Mouse (Mus musculus): ENCODE measurements around the gene Nphp4. TPM values are rescaled to one million over a fixed set of nuclear protein-coding genes. Genes with fewer than 3 reads are reported as not detected.

Gene Nphp4
- total RNA-seq, 2 experiments from 2014 or later, result 0.34 TPM; not detected in 1

DNA sequence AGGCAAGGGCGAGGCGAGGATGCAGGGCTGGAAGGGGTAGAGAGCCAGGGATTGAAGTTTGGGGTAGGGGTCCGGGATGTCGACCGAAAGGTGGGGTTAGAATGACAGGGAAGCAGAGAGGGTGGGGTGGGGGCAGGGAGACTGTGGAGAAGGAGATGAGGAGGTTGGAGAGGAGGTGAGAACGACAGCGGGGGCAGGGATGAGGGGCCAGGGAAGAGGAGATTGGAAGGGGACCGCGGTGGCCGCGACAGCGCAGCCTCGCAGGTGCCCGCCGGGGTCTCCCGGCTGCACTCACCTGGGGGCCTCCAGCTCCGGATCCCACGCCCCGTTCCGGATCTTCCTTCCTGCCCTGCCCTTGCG lies 580 bp downstream of the Nphp4 start:
- no peak for ATAC-seq (replicated peaks; ENCODE audit: low FRiP score, poor library complexity, severe bottlenecking)

DNA sequence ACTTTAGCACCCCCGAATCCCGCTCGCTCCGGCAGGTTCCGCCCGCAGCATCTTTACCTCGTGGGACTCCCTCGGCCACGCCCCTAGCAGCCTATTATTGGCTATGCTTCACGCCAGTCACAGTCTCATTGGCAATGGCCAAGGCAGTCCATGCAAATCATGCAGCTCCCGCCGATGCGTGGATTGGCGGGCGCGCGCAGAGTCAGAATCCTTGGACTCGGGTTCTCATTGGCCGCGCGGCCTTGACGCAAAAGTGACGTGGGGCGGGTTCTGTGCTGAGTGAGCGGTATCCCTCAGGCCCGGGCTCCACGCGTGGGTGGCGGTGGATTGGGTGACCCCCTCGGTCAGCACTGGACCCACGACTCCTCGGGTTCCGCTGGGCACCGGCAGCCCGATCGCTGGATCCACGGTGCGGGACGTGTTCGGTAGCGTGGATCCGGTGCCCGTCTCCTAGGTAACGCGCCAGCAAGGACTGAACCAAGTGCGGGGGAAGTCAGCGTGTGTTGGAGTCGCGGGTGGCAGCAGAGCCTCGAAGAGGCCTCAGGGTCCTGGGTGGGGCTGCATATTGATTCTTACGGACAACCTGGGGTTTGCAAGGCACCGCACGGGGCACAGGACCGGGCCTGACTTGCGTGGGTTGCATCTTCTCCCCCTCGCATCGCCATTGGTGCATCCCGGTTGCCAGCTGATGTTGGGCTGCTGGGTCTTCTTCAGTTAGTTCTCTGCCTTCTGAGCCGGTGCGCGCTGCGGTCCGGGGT lies 1.1 kb downstream of the Nphp4 start, which contains the start of gene Kcnab2:
TSS of gene Kcnab2 (minus strand) at position 406 of the 758 bp plus-strand sequence.
- peak; percentile 76 for ATAC-seq (replicated peaks; ENCODE audit: low FRiP score, poor library complexity, severe bottlenecking)

DNA sequence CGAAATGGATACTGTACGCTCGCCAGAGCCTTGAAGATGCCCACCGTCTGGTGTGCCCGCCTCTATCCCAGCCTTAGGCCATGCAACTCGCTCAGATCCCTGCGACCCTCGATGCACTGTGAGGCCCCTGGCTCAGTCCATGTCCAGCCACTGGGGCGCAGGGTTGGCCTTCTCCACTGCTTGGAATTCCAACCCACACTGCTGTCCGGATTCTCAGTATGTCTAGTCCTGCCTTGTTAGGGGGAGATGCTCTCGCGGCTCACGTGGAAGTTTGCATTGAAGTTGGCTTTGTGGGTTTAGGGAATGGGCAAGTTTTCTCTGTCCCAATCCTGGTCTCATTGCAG lies 1.7 kb downstream of the Nphp4 start:
- no peak for ATAC-seq (replicated peaks; ENCODE audit: low FRiP score, poor library complexity, severe bottlenecking)

DNA sequence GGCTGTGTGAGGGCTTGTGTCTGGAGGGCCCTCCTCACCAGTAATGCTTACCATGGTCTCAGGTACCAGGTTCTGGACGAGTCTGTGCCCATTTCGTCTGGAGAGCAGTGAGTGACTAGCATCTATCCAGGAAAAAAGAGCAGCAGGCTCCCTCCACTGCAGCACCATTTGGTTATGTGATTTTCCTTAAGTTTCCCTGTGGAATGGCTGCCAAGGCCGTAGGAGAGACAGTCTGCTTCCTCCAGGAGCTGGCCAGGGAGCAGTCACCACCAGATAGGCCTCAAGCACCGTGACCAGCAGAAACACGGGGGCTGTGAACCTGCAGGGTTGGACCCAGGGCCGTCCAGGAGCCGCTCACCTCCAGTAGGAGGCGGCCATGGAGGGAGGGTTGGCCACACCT lies 3.9 kb downstream of the Nphp4 start:
- ATAC-seq (replicated peaks; ENCODE audit: low FRiP score, poor library complexity, severe bottlenecking), result no peak

DNA sequence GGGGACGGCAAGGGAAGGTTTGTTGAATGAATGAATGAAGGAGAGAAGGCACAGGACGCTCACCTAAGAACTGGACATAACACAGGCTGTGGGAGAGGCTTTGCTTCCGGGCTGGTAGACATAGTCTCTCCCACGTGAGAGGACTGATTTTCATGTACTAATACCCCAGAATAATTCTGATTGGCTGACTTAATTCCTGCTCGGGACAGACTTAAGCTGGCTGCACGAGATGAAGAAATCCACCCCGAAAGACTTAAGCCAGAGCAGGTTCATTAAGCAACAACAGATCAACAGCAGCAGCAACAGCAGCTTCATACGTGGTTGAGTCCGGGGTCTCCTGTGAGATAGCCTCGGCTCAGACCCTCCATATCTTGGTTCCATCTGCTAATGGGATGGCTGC lies 11.5 kb downstream of the Nphp4 start:
- ATAC-seq (replicated peaks; ENCODE audit: low FRiP score, poor library complexity, severe bottlenecking), result no peak

DNA sequence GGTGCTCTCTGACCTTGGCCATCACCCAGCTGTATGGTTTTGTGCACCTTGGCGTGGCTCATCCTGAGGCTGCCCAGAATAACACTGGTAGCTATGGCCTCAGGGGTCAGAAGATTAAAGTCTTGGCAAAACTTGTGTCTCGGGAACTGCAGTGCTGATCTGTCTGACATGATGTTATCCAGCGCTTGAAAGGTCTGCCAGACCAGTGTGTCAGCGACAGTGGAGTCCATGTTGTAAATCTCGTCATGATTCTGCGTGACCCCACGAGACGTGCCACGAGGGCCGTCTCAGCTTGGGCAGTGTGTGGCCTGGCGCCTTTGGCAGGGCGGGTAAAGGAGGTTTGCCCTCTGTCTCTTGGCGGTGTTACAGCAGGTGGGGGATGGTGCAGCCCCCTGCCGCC lies 13.8 kb downstream of the Nphp4 start:
- no peak for ATAC-seq (replicated peaks; ENCODE audit: low FRiP score, poor library complexity, severe bottlenecking)

DNA sequence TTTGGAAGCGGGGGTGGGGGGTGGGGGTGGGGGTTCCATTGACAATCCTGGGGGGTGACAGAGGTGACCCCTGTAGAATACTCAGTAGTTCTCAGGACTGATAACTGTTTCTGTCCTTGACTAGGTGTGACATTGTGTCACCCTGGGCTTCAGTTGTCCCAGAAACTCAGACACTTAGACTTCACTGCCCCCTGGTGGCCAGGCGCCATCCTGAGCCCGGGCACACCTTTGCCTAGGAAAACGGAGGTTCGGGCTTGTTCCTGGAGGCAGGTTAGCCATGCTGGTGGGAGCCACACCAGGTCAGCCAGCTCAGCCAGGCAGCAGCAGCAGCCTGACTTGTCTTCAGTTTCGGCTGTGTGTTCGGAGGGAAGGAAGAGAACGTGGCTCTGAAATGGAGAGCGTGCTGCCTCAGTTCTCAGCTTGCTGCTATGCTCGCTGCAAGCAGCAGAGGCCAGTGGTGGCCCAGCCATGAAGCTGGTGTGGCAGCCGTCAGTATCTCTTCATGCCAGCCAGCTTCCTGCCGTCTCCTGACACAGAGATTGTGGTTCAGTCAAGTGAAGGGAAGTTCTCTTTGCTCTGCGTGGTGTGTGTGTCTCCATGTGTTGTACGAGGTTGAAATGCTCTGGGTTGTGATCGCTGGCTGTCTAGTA lies 14.9 kb downstream of the Nphp4 start:
- ATAC-seq (replicated peaks; ENCODE audit: low FRiP score, poor library complexity, severe bottlenecking), result 0 out of 2 replicates have a peak, but pooled peaks have one; percentile 39

DNA sequence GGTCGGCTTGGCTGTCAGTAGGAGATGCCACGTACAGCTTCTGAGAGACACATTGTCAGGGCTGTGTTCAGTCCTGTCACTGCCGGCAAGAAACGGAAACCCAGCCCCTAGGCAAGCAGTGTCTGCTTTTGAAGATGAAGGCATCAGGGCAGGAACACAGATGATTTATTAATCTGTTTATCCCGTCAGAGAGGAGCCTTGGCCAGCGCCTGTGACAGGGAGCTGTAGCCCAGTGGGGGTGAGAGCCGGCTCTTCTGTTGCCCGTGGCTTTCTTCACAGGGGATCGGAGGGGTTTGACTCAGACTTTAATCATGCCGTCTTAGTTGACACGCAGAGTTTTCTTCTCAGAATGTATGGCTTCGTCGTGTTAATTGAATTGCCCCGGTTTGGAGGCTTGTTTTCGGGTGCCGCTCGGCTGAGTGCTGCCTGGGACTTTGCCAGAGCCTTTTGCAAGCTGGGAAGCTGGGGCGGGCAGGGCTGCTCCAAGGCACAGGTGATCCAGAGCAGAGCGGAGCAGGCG lies 17.9 kb downstream of the Nphp4 start:
- no peak for ATAC-seq (replicated peaks; ENCODE audit: low FRiP score, poor library complexity, severe bottlenecking)

DNA sequence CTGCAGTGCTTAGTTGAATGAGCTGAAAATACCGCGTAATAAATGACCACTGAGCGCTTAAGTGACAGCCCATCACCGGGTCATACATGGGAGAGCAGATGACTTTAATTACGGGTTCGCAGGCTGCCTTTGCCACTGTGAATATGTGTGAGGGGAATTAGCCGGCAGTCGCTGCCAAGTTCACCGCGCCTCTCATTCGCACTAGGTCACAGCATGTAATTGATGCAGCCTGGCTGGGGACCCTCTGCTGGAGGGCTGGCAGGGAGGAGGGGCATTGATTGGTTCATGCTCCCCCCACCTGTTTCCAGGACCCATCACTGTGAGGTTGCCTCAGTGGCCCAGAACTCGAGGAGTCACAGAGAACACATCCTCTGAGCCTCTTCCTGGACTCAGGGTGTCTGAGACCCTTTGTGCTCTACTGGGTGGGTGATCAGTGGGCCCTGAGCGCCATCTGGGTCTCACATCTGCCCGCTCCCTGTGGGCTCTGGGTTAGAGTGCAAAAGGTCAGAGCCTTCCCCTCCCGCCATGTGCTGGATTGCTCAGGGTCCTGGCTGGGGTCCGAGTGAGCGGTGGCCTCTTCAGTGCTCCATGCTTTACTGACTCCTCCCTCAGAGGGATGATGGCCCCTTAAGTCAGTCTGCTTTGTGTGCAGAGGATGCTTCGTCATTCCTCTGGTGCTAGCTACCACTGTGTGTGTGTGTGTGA lies 35.9 kb downstream of the Nphp4 start:
- ATAC-seq (replicated peaks; ENCODE audit: low FRiP score, poor library complexity, severe bottlenecking), result no peak

DNA sequence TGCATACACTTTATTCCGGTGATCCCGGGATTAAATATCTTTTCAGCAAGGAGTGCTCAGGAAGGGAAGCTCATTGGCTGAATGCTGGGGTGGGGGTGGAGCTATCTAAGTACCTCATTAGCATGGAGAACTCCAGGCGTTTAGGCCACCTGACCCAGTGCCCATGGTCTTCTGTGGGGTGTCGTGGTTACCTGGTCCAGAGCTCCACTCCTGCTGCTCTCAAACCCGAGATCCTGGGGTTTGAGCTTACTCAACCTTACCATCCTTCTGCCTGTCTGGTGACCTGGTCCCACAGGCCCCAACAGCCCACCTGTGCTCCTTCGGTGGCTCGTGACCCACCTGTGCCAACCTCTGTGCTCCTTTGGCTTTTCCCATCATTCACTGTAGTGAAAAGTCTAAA lies 38.4 kb downstream of the Nphp4 start:
- ATAC-seq (replicated peaks; ENCODE audit: low FRiP score, poor library complexity, severe bottlenecking), result no peak

DNA sequence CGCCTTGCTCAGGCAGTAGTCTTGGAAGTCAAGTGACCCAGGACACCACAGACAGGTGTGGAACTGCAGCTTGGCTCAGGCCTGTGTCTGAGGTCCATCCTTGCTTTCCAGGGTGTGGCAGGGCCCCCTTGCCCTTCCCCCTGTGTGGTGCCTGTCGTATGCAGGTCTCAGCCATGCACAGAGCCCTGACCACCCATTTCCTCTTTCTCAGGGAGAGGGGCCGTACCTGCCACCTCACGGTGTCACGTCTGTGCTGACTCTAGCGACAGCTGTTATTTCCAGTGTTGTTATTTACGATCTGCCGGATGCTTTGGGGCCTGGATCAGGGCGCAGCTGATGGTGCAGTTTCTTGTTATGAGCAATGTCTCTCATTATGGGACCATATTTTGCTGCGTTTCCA lies 42.6 kb downstream of the Nphp4 start:
- ATAC-seq (replicated peaks; ENCODE audit: low FRiP score, poor library complexity, severe bottlenecking), result no peak

DNA sequence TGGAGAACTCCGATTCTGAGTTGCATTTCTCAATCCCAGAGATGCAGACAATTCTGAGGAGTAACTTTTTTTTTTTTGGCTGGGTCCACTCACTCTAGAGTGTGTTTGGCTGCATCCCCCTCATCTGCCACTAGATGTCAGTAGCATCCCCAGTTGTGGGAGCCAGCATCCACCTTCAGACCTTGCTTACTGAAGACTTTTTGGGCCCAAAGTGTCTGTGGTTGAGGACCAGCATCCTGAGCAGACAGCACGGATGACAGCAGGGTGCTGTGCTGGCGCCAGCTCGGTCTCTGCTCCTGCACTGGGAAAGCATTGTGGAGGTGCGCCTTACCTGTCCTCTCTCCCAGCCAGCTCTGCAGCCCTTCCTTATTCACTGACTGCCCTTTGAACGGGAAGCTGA lies 43.6 kb downstream of the Nphp4 start:
- no peak for ATAC-seq (replicated peaks; ENCODE audit: low FRiP score, poor library complexity, severe bottlenecking)

DNA sequence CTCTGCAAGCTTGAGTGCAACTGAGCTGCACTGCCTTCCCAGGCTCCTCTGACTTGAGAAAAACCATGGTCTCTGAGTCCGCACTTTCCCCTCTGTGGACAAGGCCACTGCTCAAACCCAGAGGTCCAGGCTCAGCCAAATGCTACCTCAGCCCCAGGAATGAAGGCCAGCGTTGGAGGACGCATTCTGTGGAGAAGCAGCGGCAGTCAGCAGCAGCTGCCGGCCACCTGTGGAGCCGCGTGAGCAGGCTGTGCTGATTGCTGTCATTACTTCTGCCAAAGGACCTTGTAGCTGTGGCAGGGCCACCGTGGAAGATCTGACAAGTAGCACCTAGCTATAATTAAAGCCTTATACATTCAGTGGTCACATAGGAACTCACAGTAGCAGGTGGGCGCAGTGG lies 56.4 kb downstream of the Nphp4 start:
- ATAC-seq (replicated peaks; ENCODE audit: low FRiP score, poor library complexity, severe bottlenecking), result no peak

DNA sequence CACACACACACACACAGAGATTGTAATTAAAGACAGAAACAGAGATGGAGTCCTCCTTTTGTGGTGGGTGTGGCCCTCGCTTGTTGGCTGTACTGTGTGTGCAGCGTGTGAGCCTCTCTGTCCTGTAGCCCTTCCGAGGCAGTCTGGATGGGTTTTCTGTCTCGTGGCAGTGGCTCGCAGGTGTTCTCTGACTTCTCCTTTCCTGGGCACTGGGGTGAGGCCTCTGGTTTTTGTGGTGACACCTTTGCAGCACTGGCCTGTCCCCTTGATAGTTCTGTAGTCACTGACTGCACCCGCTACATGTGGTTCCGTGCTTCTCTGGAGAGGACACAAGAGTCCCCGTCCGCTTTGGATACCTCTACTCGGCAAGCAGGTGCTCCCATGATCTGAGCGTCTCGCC lies 63.2 kb downstream of the Nphp4 start:
- no peak for ATAC-seq (replicated peaks; ENCODE audit: low FRiP score, poor library complexity, severe bottlenecking)

DNA sequence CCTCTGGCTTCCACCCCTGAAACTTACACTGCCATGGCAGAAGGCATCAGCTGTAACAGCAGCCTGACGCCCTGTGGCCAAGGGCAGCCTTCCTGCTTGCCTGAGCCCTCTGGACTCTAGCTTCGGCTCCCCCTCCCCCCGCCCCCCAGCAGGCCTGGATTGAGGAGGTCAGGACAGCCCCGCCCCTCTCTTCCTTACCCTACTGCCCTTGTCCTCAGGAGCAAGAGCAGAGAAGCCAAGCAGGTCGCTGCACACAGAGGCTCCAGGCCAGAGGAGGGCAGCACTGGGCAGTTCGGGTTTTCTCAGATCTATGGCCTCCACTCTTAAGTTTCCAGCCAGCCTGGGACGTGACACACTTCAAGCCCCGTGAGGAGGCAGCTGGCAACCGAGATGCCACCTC lies 64.7 kb downstream of the Nphp4 start:
- no peak for ATAC-seq (replicated peaks; ENCODE audit: low FRiP score, poor library complexity, severe bottlenecking)

DNA sequence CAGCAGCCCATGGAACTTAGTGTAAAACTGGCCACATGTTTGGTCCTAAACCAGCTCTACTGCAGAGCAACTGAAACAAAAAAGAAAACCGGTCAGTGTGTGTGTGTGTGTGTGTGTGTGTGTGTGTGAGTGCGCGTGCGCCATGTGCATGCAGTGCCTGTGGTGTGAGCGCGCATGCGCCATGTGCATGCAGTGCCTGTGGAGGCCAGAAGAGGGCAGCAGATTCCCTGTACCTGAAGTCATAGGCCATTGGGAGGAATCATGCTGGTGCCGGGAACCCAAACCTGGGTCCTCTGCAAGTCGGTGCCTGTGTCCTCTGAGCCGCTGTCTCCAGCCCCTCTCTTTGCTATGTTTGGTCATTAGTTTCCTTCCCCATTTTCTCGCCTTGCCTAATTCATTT lies 65.9 kb downstream of the Nphp4 start:
- no peak for ATAC-seq (replicated peaks; ENCODE audit: low FRiP score, poor library complexity, severe bottlenecking)

DNA sequence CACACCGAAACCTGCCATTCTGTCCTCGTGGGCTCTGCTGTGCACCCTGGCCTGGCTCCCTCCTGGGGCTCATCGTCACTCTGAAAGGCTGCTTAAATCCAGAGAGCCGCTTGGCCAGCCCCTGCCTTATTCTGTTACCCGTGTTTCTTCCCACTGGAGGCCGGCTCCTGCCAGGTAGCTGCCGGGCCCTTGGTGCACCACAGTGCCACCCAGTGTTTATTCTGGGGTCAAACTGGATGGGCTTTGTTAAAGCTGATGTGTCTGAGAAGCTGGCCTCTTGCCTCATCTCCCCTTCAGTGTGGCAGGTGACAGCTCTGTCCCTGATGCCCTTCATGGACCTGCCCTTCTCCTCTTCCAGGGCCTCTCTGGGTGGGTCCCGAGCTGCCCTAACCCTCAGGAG lies 70.0 kb downstream of the Nphp4 start:
- no peak for ATAC-seq (replicated peaks; ENCODE audit: low FRiP score, poor library complexity, severe bottlenecking)

DNA sequence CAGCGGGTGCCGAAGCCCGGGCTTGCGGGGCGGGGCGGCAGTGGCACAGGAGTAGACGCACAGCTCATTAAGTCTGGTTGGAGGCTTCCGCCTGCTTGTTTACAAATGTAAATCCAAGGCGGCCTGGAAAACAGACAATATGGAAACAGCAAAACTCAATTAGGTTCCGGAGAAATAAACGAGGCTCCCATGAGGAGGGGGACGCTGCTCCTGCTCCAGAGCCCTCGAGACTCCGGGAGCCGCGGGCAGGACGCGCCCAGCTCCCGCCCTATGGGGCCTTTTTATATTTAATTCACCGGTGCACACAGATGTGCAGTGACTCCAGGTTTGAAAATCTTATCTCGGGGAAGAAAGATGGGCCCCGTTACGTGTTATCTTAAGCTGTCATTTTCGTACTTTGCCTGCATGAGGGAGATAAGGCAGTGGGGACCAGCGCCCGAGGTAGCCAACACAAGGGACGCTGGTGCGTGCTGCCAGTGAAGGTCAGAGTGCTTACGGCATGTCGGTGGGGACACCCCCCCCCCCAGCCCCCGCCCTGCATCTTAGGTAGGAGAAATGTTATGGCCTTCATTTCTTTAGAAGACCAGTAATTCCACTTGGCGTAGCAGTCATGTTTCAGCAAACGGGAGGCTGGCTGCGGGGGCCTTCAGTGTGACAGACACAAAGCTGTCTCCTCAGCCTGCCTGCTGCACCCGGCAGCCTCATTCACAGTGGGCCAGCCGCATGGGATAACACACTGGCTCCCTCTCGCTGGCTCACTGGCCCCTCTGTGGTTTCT lies 71.6 kb downstream of the Nphp4 start:
- no peak for ATAC-seq (replicated peaks; ENCODE audit: low FRiP score, poor library complexity, severe bottlenecking)

DNA sequence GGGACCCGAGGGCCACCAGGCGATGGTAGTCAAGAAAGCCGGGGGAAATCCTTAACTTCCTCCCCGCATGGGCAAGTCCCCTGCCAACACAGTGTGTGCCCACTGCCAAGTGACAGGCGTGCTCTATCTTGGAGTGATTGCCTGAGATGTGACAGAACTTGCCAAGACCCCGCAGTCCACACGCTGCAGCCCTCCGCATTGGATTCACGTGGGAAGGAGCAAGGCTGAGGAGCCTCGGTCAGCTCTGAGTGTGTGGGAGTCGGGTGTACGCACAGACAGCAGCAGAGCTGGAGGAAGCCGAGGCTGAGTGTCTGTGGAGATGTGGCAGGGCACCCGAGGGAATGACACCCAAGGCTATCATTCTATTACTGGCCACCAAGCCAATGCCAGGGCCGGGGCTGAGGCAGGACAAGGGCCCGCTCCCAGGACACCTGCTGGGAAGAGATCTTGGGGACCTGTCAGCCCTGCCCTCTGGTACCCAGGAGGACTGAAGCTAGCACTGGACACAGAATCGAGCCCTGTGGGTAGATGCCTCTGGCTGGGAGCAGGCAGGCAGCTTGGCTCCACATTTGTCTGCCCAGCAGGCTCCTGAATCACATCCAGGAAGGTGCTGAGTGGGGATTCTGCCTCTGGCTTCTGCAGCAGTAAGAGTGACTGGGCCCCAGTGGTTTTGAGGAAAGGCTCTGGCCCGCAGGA lies 73.1 kb downstream of the Nphp4 start:
- no peak for ATAC-seq (replicated peaks; ENCODE audit: low FRiP score, poor library complexity, severe bottlenecking)

DNA sequence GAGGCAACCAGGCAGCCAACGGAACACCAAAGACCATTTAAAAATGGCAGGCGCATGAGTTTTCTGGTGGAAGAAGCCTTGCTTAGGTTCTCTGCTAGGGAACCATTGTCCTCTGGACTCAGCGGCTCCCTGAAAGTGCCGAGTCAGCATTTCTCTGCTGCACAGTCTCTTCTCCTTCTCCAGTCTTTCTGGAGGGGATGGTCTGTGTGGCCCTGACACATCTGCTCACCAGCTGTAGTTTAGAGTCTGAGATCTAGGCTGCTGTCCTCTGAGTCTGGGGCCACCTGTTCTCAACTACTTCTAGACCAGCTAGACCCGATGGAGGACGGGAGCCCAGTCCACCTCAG lies 73.7 kb downstream of the Nphp4 start:
- ATAC-seq (replicated peaks; ENCODE audit: low FRiP score, poor library complexity, severe bottlenecking), result no peak
